Mouse (Mus musculus) adrenal gland, adult 8-10 months (tissue): ENCODE results near the gene Rab31. TPM values are rescaled to one million over a fixed set of nuclear protein-coding genes. Genes with fewer than 3 reads are reported as not detected.

Source experiments
- DNase-seq: peaks from one replicate; pipeline ENCODE4 v3.0.0; 2022
- total RNA-seq, 4 experiments: library from RNA; stranded (reverse); gene quantifications; 2 replicates each; pipeline ENCODE4 v1.2.4; 2022

Gene Rab31
- total RNA-seq, 4 experiments from 2014 or later: 42.4 to 60.1 (median 50.4) TPM

DNA sequence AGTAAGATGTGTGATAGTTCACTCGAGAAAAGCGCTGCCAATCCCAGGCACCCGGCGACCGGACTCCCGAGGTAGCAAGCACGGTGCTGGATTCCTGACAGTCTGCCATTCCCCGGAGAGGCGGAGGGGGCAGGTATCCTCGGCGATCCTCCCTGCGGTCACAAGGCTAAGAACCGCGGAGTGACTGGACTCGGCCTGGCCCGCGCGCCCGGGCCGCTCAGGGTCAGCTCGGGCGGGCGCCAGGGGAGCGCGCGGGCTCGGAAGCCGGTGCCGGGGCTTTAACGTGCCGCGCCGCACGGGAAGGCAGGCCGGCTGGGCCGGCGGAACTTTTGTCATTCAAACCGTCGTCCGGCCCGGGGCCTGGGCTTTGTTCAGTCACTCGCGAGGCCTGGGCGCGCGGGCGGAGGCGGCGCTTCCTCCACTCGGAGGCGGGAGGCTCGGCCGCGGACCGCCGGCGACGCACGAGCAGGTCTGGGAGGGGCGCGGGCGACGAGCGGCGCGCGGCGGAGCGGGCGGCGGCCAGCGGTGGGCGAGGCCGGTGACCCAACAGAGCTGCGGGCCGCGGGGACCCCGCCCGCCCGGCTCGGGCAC lies 10.1 kb upstream of the Rab31 start, which contains the start of gene Ppp4r1:
Gene Ppp4r1, plus strand, starts transcription at position 23 of the 591 bp plus-strand sequence.
- DNase-seq: peak; percentile 82

DNA sequence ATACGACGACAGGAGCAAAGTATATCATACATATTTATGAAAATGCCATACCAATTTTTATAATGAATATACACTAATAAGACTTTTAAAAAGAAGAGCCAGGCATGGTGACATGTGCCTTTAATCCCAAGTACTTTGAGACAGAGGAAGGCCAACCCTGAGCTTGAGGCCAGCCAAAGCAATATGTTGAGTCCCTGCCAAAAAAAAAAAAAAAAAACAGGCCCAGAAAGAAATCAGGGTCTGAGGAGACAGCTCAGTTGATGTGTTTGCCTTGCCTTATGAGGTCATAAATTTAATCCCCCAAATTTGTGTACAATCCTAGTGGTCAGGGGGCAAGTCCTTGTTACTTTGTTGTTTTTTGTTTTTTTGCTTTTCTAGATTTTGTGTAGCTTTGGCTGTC lies 8.4 kb upstream of the Rab31 start:
- DNase-seq: no peak

DNA sequence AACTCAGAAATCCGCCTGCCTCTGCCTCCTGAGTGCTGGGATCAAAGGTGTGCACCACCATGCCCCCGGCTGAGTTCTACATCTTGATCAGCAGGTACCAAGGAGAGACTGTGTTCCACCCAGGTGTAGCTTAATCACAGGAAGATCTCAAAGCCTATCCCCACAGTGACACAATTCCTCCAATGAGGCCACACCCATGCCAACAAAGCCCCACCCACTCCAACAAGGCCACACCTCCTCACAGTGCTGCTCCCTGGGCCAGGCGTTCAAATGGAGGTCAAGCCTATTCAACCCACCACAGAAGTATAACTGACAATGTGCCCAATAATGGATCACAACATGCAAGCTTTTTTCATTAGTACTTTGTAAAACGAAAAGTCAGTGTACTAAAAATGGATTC lies 4.9 kb upstream of the Rab31 start:
- DNase-seq: no peak

DNA sequence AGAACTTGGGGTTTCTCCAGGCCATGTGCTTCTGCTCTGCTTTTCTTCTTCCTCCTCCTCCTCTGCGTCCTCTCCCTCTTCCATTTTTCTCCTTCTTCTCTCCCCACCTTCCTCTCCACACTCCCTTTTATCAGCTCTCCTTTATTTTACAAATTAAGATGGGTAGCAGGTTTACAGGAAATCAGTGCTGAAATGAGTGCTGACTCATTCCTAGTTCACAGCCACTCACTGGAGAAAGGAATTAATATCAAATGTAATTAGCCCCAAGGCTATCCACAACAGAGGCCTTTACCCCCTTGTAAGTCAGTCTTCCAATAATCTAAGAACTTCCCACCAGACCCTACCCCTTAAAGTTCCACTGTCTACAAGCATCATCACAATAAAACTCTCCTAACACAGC lies 3.7 kb upstream of the Rab31 start:
- DNase-seq: no peak

DNA sequence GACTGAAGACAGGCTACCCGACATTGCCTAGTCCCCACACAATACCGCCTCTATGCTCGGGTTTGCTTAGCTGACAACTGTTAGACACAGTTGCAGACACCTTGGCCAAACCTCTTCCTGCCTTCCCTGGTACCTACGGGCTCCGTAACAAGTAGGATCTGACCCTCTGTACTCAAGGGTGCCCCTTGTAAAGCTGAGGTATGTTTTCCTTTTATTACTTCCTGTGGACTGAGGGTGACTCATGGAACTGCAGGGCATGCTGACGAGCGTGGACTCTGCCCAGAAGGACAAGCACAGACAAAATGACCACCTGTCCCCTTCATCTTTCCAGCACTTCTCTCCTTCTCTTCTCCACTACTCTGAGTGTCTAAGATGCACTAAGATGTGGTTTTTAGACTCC lies 1.9 kb upstream of the Rab31 start:
- no peak for DNase-seq

DNA sequence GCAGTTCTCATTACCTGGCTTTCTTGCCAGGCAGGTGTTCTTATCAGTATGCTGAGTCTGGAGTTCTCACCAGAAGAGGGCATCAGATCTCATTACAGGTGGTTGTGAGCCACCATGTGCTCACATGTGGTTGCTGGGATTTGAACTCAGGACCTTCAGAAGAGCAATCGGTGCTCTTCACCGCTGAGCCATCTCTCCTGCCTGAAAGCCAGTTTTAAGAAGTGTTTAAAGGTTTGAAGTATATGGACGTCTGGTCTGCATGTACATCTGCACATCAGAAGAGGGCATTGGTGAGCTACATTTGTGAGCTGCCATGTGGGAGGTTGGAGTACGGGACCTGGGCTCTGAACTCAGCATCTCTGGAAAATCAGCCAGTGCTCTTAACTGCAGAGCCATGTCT lies 1.1 kb upstream of the Rab31 start:
- no peak for DNase-seq

DNA sequence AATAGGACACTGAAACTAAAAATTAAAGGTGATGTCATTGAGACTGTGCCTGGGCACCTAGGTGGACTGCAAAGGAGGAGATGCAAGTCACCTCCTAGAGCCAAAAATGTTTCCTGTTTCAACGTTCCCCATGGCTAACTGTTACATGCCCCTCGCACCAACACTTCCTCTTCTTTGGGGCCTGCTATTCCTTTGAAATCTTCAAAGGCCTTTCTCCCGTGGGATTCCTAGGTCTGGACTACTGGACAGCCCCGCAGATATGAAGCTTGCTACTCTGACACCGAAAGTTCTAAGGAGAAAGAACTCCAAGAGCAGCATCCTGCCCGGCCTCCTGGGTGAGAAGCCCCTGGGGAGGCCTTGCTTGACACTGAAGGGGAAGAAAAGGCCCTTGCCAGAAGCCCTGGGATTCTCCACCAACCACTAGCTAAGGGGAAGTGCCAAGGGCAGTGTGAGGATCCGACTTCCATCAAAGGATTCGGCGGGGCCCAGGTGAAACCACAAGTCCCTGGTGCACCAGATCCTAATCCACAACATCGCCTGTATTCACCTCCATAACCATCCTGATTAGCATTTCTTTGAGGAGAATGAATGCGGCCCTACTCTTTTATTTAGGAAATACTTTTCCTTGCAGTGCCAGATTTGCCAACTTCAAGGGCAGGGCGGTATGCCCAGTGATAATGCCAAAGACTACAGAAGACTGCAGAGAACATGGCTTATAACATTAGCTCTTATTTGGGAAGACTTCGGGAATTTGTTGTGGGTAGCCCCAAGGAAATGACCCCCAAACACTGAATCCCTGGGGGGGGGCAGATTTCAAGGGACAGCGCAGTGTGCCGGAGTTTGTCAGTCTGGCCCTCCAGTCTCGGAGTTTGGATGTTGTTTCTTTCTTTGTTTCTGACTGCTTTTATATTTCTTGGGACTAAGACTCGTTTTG lies 1.3 kb downstream of the Rab31 start:
- no peak for DNase-seq

DNA sequence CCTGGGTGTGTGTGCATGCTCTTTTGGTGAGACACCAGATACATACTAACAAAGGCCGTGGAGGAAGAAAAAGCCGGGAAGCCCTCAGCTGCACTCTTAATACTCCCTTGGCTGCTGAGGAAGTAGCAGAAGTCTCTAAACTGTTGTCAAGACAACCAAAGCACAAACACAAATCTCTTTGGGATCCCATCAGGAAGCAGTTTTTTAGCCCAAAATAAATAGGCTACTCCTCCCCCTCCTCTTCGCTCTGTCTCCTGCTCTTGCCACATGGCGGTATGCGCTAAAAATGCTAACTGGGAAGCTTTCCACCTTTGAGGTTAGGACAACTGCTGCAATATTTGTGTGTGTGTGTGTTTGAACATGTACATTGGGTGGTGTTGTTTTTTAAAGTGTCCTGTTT lies 4.1 kb downstream of the Rab31 start:
- no peak for DNase-seq

DNA sequence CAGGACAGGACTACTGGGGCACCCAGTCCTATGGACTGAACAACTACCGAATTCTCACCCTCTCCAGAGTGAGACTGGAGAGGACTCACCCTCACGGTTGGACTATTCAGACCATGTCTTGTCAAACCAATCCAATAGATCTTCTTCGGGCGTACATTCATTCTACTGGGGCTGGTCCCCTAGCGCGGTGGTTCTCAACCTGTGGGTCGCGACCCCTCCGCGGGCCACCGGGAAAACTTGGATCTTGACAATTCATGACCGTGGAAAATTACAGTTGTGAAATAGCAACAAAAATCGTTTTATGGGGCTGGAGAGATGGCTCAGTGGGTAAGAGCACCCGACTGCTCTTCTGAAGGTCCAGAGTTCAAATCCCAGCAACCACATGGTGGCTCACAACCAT lies 9.3 kb downstream of the Rab31 start:
- DNase-seq: no peak

DNA sequence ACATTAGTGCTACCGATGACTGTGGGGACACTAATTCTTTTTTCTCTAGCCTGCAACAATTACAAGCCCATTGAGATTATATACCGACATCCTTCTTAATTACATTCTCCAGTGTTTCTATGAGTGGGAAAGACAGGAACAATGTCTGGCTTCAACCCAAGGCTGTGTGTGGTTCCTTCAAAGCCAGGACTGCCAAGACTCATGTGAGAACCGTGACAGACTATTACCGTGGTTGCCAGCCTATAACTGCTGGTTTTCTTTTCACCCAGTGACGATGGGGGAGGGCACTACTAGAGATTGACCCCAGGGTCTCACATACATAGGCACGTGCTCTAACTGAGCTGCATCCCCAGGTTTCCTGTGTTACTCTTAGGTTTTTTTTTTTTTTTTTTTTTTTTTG lies 15.4 kb downstream of the Rab31 start:
- DNase-seq: no peak

DNA sequence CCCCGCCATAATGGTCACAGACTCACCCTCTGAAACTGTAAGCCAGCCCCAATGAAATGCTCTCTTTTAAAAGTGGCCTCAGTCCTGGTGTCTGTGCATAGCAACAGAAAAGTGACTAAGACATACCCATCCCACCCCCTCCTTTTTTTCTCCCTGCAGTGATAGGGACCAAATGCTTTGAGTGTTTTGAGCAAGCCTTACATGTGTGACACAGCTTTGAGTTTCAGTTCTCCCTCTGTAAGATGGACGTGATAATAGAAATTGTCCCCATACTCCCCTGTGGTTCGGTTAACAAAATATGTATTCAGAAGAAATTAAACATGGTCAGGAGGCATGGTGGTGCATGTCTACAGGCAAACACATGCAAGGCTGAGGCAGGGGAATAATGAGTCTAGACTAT lies 16.7 kb downstream of the Rab31 start:
- no peak for DNase-seq

DNA sequence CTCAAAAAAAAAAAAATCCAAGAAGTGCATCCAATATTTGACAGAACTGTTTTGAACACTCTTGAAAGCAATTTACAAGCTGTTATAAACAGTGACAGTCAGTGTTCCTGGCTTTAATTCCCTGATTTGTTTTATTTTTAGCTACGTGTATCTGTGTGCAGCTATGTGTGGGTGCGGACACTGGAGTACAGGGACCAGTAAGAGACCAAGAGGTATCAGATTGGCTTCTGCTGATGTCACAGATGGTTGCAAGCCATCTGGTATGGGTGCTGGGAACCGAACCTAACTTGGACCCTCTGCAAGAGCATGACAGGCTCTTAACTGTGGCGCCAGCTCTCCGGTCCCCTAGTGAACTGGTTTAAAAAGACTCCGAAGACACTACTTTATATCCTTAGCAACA lies 19.4 kb downstream of the Rab31 start:
- DNase-seq: no peak

DNA sequence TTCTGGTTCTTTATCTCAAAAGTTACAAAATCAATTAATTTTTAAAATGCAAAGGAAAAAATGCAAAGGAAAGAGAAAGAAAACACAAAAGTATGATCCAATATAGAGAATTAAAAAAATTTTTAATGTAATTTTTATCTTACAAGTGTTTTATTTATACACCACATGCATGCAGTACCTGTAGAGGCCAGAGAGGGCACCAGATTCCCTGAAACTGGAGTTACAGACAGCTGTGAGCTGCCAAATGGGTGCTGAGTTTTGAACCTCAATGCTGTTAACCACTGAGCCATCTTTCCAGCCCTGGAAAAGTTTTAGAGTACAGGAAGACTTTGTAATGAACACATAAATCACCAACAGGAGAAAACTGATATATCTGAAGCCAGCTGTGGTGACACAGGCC lies 22.3 kb downstream of the Rab31 start:
- DNase-seq: no peak

DNA sequence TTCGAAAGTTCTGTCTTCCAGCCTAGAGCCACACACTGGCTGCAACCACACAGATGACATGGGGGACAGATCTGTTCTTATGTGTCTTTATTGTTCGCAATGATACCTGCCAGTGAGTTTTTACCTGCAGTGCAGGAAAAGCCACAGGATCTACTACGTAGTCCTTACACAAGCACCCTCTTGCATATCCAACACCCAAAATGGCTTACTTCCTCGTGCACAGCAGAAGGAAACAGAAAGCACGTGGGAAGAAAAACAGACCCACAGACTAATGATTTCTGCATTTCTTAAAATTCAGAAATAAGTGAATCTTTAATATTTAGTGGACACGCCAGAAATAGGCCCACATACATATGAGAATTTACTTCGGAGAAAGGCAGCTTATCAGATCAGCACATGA lies 22.7 kb downstream of the Rab31 start:
- DNase-seq: no peak

DNA sequence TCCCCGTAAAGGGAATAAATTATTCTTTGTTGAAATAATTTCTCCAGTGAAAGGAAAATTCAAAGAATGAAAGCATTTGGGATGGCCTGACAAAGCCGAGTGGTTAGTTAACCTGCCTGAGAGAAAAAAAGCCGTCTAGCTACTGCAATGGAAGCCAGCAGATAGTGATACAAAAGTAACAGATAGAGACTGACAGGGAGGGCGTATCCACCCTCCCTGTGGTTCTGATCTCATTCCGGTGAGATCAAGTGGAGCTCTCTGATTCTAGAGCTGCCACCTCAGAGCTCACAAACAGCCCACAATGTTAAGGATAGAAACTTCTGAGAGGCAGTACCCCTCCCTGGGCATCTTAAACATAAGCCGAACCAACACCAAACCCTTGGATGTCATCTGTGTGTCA lies 23.6 kb downstream of the Rab31 start:
- DNase-seq: no peak

DNA sequence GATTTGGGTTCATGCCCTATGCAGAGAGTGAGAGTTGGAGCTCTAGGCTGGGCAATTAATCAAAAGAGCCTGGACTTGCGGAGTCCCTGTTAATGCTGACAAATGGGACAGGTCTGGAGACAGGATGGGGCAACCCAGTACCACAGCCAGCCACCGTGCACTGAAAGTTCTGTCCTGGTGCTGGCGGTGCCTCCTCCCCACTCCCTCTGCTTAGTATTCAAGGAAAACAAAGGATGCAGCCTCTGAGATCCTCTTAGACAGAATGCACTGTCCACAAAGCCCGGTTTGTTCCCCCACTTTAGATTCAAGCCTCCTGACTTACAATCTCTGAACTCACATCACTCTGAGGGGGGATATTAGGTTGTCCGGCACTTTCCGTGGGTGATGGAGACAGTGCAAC lies 26.2 kb downstream of the Rab31 start:
- no peak for DNase-seq

DNA sequence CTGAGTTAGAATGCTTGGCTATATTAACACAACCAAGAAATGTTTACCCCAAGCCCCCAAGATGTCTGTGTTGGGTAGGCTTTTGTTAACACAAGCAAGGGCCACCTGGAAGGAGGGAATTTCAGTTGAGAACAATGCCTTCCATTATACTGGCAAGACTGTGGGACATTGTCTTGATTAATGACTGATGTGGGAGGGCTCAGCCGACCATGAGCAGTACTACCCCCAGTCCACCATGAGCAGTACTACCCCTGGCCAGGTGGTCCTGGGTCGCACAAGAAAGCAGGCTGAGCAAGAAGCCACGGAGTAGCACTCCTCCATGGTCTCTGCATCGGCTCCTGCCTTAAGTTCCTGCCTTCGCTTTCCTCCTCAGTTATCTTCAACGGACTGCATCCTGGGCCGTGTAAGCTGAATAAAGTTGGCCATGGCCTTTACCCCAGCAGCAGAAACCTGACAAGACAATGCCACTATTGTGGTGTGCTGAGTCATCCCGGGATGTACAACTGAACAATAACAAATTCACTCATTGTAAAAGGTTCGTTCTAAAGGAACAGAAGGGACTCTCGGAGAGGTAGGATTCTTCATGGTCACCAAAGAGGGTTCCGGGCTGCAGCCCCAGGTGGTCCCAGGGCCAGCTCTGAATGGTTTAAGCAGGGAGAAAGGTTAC lies 28.8 kb downstream of the Rab31 start:
- no peak for DNase-seq

DNA sequence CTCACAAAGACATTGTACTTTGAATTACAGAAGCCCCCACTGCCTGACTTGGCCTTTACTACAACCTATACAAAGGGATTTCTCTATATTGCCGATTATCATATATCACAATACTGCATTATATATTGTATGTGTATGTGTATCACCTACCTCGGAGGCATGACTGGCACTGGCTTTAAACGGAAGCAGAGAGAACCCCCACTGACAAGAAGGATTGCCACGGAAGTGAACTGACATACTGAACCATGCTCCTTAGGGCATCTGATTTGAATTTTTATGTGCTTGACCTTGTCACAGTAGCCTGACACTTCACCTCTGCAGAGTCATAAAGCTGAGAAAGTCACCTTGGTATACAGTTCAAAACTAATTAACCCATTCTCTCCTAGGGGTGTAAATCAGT lies 29.6 kb downstream of the Rab31 start:
- no peak for DNase-seq

DNA sequence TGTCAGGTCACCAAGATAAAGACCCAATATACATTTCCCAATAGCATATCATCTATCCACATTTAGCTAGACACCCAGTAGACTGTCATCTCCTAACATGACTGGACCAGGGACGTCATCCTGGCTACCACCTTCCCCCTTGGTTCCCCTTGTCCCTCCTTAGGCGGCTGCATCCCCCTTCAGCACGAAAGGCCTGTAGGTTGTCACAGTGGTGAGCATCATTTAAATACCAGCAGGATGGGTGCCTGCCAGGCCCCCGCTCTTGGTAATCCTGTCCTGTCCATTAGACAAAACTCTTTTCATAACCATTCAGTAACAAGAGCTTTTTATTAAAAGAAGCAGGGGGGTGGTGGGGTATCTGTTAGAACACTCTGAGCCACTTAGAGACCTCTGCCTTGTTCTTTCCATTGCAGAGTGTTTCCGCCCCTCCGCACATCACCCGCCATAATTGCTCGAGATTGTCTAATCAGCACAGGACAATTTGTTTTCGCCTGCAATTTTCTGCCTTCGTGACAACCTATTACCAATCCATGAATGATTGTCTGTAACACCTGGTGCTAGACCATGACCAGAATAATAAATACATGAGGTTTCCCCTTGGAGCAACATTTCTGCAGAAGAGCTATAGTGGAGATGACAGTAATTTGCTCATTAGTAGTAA lies 30.2 kb downstream of the Rab31 start:
- no peak for DNase-seq

DNA sequence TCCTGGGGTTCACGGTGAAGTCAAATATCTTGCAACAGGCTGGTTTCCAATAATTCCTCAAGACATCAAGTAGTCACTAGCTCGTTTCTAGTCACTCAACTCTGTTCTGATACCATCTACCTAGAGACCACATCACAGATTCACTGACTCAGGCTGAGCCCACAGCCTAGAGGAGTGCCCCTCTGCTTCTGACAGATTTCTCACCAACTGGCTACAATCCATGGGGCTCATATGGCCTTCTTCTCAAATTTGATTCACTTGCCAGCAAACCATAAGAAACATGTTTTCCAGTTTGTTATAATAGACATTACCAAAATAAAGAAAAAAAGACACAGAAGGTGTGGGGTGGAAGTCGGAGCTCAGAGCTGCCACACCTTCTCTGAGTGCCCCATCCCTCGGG lies 31.0 kb downstream of the Rab31 start:
- DNase-seq: no peak

DNA sequence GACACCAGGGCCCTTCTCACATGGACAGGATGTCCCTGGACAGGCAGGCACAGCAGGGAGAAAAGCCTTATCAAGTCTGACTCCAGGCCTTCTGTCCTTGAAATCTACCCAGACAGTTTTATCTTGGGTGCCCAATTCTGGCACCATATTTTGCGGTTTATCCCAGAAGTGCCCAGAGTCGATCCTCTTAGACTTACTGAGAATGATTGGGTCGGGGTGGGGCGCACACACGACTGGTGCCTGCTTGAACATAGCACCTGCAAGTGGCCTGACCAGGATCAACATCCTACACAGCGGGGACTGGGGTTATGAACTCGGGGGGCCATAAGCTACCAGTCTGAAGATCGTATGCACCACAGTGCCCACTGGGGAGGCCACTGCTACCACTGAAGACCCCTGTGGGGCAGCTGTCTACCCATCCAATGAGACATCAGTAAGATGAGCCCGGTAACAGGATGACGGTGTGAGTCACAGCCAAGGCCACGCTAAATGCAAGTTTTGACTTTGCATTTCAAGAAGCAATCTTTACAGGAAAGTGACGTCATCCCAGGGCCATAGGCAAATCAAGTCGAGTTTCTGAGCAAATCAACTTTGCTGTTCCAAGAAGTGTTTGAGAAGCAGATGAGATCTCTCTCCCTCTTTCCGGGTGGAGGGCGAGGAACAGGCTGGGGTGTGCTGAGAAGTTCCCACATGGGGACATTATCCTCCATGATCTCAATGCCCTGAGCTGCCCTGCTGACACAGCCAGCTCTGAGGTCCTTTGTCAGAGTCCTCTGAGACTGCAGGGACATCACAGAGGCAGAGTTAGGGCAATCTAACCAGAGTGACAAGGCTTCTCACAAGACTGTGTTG lies 32.5 kb downstream of the Rab31 start:
- no peak for DNase-seq

DNA sequence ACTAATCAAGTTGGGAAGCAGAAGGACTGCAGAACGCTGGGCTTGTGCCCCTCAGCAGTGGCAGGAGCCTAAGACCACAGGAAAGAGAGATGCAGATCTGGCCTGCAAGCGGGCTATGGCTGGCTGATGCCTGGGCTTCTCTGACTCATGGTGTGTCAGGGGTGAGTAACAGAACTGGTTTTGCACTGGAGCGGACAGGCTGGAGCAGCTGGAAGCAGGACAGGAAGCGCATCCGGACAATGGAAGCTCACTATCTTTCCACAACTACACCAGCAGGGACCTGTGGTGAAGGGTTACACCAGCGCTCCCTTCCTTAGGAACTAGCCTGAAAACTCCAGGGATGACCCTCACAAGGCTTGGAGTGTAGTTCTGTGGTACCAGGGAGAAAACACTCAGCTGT lies 34.9 kb downstream of the Rab31 start:
- DNase-seq: peak; percentile 65
